Mouse (Mus musculus): ENCODE measurements around the gene App. TPM values are rescaled to one million over a fixed set of nuclear protein-coding genes. Genes with fewer than 3 reads are reported as not detected.

Gene App
- polyA plus RNA-seq, 1 experiment from 2014 or later = 239 TPM

DNA sequence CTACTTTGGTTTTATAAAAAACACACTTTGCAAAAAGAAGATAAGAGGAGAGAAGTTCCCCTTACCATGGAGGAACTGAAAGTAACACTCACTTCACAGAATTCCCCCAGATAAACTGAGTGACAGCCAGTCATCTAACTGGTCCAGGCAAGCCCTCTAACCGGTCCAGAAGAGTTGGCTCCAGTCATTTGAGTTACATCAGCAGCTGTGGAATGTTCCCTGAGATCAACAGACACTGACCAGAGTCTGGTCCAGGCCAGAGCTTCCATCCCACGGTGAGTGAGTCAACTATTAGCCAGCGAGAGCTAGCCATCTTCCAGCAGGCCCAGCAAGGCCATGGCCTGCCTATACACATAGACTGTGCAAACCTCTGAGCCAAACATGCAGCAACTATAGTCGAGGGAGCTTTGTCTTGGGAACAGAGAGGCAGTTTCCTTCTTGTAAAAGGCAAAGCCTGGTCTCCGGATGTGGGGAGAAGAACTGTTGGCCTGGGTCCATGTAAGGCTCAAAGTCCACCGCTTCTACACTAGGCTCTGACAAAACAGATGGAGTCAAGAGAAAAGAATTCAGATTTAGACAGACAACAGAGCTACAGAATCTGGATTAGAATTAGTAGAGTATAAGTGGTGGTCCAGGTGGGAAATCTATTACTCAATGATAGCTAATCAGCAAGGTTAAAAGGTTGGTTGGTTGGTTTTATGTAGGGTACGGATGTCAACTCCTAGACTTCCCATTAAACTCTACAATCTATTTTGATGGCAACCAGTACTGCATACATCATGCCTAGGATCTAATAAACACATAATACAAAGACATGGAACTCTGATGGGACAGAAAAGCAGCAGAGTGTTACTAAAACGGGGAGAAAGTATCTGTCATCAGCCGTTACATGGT is 24.7 kb downstream of the App start:
- H3K27me3 ChIP-seq (replicated peaks; ENCODE audit: control insufficient read depth, insufficient read depth, low read length) = no peaks in the 10 kb centered on the region
- 66% methylated on average over 9 of the region's 9 CpGs for WGBS
- no peak overlapping the region for H3K4me3 ChIP-seq (ENCODE audit: low read depth, low read length)
- H3K4me1 ChIP-seq (ENCODE audit: control insufficient read depth, insufficient read depth, low read length) = peaks cover 29% of the 10 kb centered on the region
- no peak overlapping the region for H3K27ac ChIP-seq (replicated peaks; ENCODE audit: low read depth, low read length)
- DNase-seq (ENCODE audit: low spot score) (no peak), ATAC-seq (ENCODE audit: low read depth) (no peak; the same call in 1 of the 2 replicates)
- H3K36me3 ChIP-seq (ENCODE audit: control insufficient read depth, insufficient read depth, low read length) = no peaks in the 10 kb centered on the region
- no peaks in the 10 kb centered on the region for H3K9me3 ChIP-seq (ENCODE audit: control insufficient read depth, low read length)
- H3K9ac ChIP-seq (ENCODE audit: low read depth, low read length) = no peak overlapping the region
- no peak overlapping the region for H3K4me2 ChIP-seq (ENCODE audit: low read depth, low read length)

DNA sequence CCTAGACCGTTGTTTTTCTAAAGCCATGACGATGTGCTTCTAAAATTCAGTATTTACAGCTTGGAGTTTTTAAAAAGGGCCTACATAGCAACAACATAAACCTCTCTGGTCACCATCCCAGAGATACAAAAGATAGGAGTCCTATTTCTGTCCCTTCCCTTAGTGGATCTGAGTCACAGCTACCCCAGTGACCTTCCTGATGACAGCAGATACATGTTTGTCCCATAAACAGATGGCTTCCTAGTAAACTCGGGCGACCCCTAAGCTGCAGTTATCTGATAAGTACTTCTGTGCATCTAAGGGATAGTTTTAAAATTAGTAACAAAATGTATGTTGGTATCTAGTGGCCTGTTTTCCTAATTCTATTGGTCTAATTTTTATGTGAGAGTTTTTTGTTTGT is 26.1 kb downstream of the App start:
- no peak overlapping the region for H3K9ac ChIP-seq (ENCODE audit: low read depth, low read length)
- ATAC-seq (ENCODE audit: low read depth) (no peak), DNase-seq (ENCODE audit: low spot score) (no peak)
- no peak overlapping the region for H3K4me3 ChIP-seq (ENCODE audit: low read depth, low read length)
- 58% methylated on average over 4 of the region's 4 CpGs for WGBS
- H3K27ac ChIP-seq (replicated peaks; ENCODE audit: low read depth, low read length) = no peak overlapping the region
- H3K36me3 ChIP-seq (ENCODE audit: control insufficient read depth, insufficient read depth, low read length) = no peaks in the 10 kb centered on the region
- H3K4me1 ChIP-seq (ENCODE audit: control insufficient read depth, insufficient read depth, low read length) = peaks cover 25% of the 10 kb centered on the region
- no peak overlapping the region for H3K4me2 ChIP-seq (ENCODE audit: low read depth, low read length)
- H3K9me3 ChIP-seq (ENCODE audit: control insufficient read depth, low read length) = no peaks in the 10 kb centered on the region
- H3K27me3 ChIP-seq (replicated peaks; ENCODE audit: control insufficient read depth, insufficient read depth, low read length) = no peaks in the 10 kb centered on the region

DNA sequence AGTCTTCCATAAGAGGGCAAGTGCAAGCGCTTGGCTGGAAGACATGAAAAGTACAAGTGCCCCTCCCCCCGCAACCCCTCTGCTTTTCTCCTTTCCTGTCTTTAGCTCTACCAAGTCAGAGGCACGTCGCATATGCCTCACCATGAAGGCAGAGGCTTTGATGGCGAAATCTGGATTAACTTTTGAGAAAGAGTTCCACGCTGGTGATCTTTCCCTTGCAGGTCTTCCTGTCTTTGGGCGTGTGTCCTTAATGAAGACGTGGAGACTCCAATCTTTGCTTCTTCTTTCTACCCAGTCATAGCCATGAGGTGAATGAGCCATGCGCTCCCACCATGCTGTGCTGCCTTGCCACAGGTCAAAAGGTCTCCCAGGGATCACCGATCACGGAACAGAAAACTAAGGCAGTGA is 27.8 kb downstream of the App start:
- H3K9me3 ChIP-seq (ENCODE audit: control insufficient read depth, low read length) = no peaks in the 10 kb centered on the region
- no peaks in the 10 kb centered on the region for H3K36me3 ChIP-seq (ENCODE audit: control insufficient read depth, insufficient read depth, low read length)
- ATAC-seq (ENCODE audit: low read depth) (no peak), DNase-seq (ENCODE audit: low spot score) (no peak)
- no peak overlapping the region for H3K9ac ChIP-seq (ENCODE audit: low read depth, low read length)
- H3K4me2 ChIP-seq (ENCODE audit: low read depth, low read length) = no peak overlapping the region
- 75% methylated on average over 11 of the region's 11 CpGs for WGBS
- no peak overlapping the region for H3K4me3 ChIP-seq (ENCODE audit: low read depth, low read length)
- no peaks in the 10 kb centered on the region for H3K27me3 ChIP-seq (replicated peaks; ENCODE audit: control insufficient read depth, insufficient read depth, low read length)
- peaks cover 20% of the 10 kb centered on the region for H3K4me1 ChIP-seq (ENCODE audit: control insufficient read depth, insufficient read depth, low read length)
- H3K27ac ChIP-seq (replicated peaks; ENCODE audit: low read depth, low read length) = no peak overlapping the region

DNA sequence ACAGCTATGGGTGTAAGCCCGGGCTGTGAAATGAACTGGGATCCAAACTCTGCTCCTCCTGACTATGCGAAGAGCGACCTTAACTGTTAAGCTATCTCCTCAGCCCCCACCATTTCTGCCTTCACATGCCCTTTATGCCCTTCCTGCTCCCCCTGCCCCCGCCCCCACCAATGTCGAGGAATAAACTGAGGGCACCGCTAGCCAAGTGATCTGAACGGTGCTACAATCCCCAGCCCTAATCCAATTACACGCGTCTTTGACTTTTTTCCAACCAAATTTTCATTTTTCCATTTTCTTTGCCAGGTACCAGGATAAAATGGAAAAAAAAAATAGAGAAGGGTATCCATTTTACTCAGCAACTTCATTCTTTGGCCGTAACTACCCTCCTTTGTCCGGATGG is 28.2 kb downstream of the App start:
- no peak overlapping the region for H3K9ac ChIP-seq (ENCODE audit: low read depth, low read length)
- no peaks in the 10 kb centered on the region for H3K27me3 ChIP-seq (replicated peaks; ENCODE audit: control insufficient read depth, insufficient read depth, low read length)
- no peak for ATAC-seq (ENCODE audit: low read depth)
- H3K27ac ChIP-seq (replicated peaks; ENCODE audit: low read depth, low read length) = no peak overlapping the region; the same call in 1 of the 2 replicates
- peaks cover 18% of the 10 kb centered on the region for H3K4me1 ChIP-seq (ENCODE audit: control insufficient read depth, insufficient read depth, low read length)
- no peak overlapping the region for H3K4me2 ChIP-seq (ENCODE audit: low read depth, low read length)
- H3K36me3 ChIP-seq (ENCODE audit: control insufficient read depth, insufficient read depth, low read length) = no peaks in the 10 kb centered on the region
- no peaks in the 10 kb centered on the region for H3K9me3 ChIP-seq (ENCODE audit: control insufficient read depth, low read length)
- H3K4me3 ChIP-seq (ENCODE audit: low read depth, low read length) = no peak overlapping the region
- DNase-seq (ENCODE audit: low spot score) = no peak
- 69% methylated on average over 11 of the region's 11 CpGs for WGBS

DNA sequence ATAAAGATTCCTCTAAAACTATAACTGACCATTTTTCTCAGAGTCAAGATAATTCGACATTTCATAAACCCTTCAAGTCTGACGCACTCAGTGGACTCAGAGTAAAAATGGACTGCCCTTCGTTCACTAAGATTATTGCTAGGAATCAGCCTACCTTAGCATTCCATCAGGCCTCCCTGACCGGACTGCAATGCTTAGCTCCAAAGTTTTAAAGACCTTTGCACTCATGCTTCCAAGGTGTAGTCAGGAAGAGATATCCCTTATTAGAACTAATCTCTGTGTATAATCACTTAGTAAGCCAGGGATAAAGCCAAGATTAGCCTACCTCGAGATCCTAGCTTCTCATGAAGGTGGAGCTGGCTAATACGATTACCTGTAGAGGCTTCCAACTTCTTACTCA is 29.2 kb downstream of the App start:
- H3K4me3 ChIP-seq (ENCODE audit: low read depth, low read length) = no peak overlapping the region
- WGBS = 81% methylated on average over 6 of the region's 6 CpGs
- no peak overlapping the region for H3K27ac ChIP-seq (replicated peaks; ENCODE audit: low read depth, low read length)
- no peak overlapping the region for H3K9ac ChIP-seq (ENCODE audit: low read depth, low read length)
- H3K36me3 ChIP-seq (ENCODE audit: control insufficient read depth, insufficient read depth, low read length) = no peaks in the 10 kb centered on the region
- no peaks in the 10 kb centered on the region for H3K27me3 ChIP-seq (replicated peaks; ENCODE audit: control insufficient read depth, insufficient read depth, low read length)
- H3K4me2 ChIP-seq (ENCODE audit: low read depth, low read length) = no peak overlapping the region
- H3K4me1 ChIP-seq (ENCODE audit: control insufficient read depth, insufficient read depth, low read length) = peaks cover 23% of the 10 kb centered on the region
- no peaks in the 10 kb centered on the region for H3K9me3 ChIP-seq (ENCODE audit: control insufficient read depth, low read length)
- no peak for DNase-seq (ENCODE audit: low spot score)
- ATAC-seq (ENCODE audit: low read depth) = no peak

DNA sequence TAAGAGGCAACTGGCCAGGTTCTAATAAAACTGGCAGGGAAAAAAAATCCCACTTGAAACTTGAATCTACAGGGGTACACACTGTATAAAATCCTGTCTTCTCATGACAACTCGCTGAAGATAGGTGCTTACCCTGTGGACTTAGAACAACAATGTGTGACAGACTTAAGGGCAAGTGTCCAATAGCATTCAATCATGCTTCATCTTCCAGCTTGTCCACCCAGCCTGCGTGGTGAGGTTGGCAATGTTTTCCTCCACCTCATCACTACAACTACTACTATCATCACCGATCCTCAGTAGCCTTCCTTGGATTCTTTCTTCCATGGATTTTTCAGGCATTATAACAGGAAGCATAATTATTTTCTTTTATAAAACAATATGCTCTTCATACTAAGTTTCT is 29.7 kb downstream of the App start:
- no peak for ATAC-seq (ENCODE audit: low read depth)
- Histone ChIP-seq H3K36me3 (ENCODE audit: control insufficient read depth, insufficient read depth, low read length) (no peaks in the 10 kb centered on the region), H3K27ac (replicated peaks; ENCODE audit: low read depth, low read length) (no peak overlapping the region), H3K27me3 (replicated peaks; ENCODE audit: control insufficient read depth, insufficient read depth, low read length) (no peaks in the 10 kb centered on the region), H3K9me3 (ENCODE audit: control insufficient read depth, low read length) (no peaks in the 10 kb centered on the region), H3K4me2 (ENCODE audit: low read depth, low read length) (no peak overlapping the region), H3K4me3 (ENCODE audit: low read depth, low read length) (no peak overlapping the region), H3K9ac (ENCODE audit: low read depth, low read length) (no peak overlapping the region), H3K4me1 (ENCODE audit: control insufficient read depth, insufficient read depth, low read length) (peaks cover 20% of the 10 kb centered on the region)
- DNase-seq (ENCODE audit: low spot score) = no peak
- 77% methylated on average over 3 of the region's 3 CpGs for WGBS

DNA sequence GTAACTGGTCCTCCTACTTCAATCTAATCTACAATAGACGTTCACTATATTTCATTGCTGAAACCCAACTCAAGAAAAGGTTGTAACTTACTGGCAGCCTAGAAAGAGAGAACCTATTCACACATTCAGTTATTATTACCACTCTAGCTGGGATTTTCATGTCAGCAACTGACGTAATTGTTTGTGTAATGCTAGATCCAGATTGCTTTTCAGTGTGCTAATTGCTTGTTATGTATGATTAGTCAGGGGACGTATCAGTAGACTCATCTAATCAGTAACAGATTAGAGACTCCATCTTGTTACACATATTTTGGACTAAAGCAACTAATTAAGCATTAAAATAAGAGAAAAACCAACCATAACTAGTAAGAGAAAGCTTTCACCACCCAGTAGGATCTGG is 30.4 kb downstream of the App start:
- Histone ChIP-seq H3K4me3 (ENCODE audit: low read depth, low read length) (no peak overlapping the region), H3K9me3 (ENCODE audit: control insufficient read depth, low read length) (no peaks in the 10 kb centered on the region), H3K4me1 (ENCODE audit: control insufficient read depth, insufficient read depth, low read length) (peaks cover 17% of the 10 kb centered on the region; the same call in 1 of the 2 replicates), H3K27ac (replicated peaks; ENCODE audit: low read depth, low read length) (no peak overlapping the region), H3K9ac (ENCODE audit: low read depth, low read length) (no peak overlapping the region), H3K27me3 (replicated peaks; ENCODE audit: control insufficient read depth, insufficient read depth, low read length) (no peaks in the 10 kb centered on the region), H3K4me2 (ENCODE audit: low read depth, low read length) (no peak overlapping the region), H3K36me3 (ENCODE audit: control insufficient read depth, insufficient read depth, low read length) (no peaks in the 10 kb centered on the region)
- WGBS = 67% methylated on average over 3 of the region's 3 CpGs
- no peak for ATAC-seq (ENCODE audit: low read depth)
- DNase-seq (ENCODE audit: low spot score) = no peak

DNA sequence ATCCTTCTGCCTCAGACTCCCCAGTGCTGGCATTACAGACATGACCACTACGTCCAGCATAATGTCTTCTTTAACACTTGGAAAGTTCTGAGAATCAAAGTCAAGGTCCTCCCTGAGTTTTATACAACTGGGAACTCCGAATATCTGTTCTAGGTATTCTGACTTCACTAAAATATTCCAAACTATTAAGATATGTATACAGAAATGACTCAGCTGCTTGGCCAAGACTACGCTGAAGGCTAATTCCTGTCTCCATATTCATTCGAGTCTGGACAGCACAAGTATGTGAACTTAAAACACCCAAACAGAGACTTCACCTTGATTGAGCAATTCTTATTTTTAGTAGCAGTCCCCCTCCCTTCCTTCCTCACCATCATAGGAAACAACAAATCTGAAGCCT is 32.2 kb downstream of the App start:
- Histone ChIP-seq H3K27me3 (replicated peaks; ENCODE audit: control insufficient read depth, insufficient read depth, low read length) (no peaks in the 10 kb centered on the region), H3K4me1 (ENCODE audit: control insufficient read depth, insufficient read depth, low read length) (peaks cover 17% of the 10 kb centered on the region; the same call in 1 of the 2 replicates), H3K9ac (ENCODE audit: low read depth, low read length) (no peak overlapping the region), H3K9me3 (ENCODE audit: control insufficient read depth, low read length) (no peaks in the 10 kb centered on the region), H3K27ac (replicated peaks; ENCODE audit: low read depth, low read length) (no peak overlapping the region), H3K4me3 (ENCODE audit: low read depth, low read length) (no peak overlapping the region), H3K4me2 (ENCODE audit: low read depth, low read length) (no peak overlapping the region), H3K36me3 (ENCODE audit: control insufficient read depth, insufficient read depth, low read length) (no peaks in the 10 kb centered on the region)
- ATAC-seq (ENCODE audit: low read depth) (no peak), DNase-seq (ENCODE audit: low spot score) (no peak)
- WGBS = 81% methylated on average over 4 of the region's 4 CpGs

DNA sequence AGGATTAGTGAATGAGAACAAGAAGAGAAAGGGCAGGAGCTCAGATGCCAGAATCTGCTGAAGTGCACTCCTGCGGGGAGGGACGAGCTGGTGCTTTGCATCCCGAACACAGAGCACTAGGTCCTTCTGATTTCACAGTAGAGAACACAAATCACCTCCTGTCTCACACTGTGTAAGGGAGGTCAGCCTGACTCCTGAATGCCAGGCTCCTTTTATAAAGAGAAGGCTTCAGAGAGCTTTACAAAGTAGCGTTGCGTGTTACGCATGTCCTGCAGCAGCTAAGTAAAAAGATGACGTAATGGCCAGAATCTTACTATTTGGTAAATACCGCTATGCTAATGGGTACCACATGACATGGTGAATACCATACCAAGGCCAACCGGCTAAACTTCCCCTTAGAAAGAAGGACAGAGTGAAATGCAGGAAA is 34.4 kb downstream of the App start:
- Histone ChIP-seq H3K9ac (ENCODE audit: low read depth, low read length) (no peak overlapping the region), H3K36me3 (ENCODE audit: control insufficient read depth, insufficient read depth, low read length) (no peaks in the 10 kb centered on the region), H3K4me1 (ENCODE audit: control insufficient read depth, insufficient read depth, low read length) (peaks cover 16% of the 10 kb centered on the region), H3K27ac (replicated peaks; ENCODE audit: low read depth, low read length) (no peak overlapping the region), H3K9me3 (ENCODE audit: control insufficient read depth, low read length) (no peaks in the 10 kb centered on the region), H3K4me3 (ENCODE audit: low read depth, low read length) (no peak overlapping the region), H3K27me3 (replicated peaks; ENCODE audit: control insufficient read depth, insufficient read depth, low read length) (no peaks in the 10 kb centered on the region), H3K4me2 (ENCODE audit: low read depth, low read length) (peak overlapping the region; percentile 2; the same call in 1 of the 2 replicates)
- ATAC-seq (ENCODE audit: low read depth) (peak; percentile 2; the same call in 1 of the 2 replicates), DNase-seq (ENCODE audit: low spot score) (peak; percentile 64)
- WGBS = 35% methylated on average over 9 of the region's 9 CpGs

All from embryonic facial prominence, embryonic 14.5 days (tissue).